Mouse (Mus musculus) left cerebral cortex, postnatal 10 days (tissue): Measurements from ENCODE around the gene Wdr27. TPM values are rescaled to one million over a fixed set of nuclear protein-coding genes. Genes with fewer than 3 reads are reported as not detected.
"Not testable (repeated sequence)": the region's sequence is repeated elsewhere in the genome, so short reads cannot be mapped to it uniquely, and the experiment has no call there.

ENCODE experiments used
- DNase-seq, 2 experiments: peaks; one replicate each; pipeline ENCODE4 v3.0.0; 2021 to 2022; ENCODE audit warnings: low spot score in 2 of 2, mixed read lengths in 1 of 2; ENCODE audit errors: extremely low spot score in 1 of 2
- intact Hi-C: fragments of 180-260 bp; cut with DNase I; formaldehyde crosslinking; loops from one replicate; pipeline ENCODE4 v1.15.1; 2025
- total RNA-seq, 2 experiments: library from RNA; stranded (reverse); gene quantifications; 2 replicates each; pipeline ENCODE4 v1.2.3; 2021

The Wdr27 gene
- 1 to 10 TPM; 3.6 to 4.6 TPM for total RNA-seq

DNA sequence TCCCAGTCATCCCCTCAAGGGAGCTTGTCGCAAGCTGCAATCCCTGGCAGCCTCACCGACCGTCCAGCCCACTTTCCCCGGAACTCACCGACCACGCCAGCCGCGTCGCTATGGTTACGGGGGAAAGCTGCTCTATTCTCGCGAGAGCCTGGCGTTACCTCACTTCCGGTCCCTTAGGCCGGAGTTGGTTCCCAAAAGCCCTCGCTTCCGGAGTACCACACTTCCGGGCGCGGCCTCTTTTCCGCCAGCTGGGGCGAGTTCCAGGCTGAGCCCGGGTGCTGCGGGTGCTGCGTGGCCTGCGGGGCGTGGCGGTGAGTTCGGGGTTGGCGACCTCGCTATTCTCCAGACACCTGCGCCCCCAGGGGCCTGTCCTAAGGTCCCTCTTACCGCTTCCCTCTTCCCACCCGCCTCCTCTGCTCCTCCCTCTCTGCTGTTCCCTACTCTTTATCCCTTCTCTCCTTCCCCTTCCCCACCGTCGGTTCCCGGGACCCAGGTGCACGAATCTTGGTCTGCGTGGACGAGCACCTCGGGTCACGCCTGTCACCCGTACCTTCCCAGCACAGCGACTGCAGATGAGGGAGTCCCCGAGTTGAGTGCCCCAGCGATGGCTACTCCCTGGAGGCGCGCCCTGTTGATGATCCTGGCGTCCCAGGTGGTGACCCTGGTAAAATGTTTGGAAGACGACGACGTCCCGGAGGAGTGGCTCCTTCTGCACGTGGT lies at the start of gene Wdr27, which contains the start of gene 1600012H06Rik:
Gene Wdr27 (minus strand): TSS at position 150 of the 720 bp plus-strand sequence.
Gene 1600012H06Rik (plus strand): TSS at position 176 of the 720 bp plus-strand sequence.
- intact Hi-C loops = no loop called here
- peak; percentile 98 to 99 for DNase-seq

DNA sequence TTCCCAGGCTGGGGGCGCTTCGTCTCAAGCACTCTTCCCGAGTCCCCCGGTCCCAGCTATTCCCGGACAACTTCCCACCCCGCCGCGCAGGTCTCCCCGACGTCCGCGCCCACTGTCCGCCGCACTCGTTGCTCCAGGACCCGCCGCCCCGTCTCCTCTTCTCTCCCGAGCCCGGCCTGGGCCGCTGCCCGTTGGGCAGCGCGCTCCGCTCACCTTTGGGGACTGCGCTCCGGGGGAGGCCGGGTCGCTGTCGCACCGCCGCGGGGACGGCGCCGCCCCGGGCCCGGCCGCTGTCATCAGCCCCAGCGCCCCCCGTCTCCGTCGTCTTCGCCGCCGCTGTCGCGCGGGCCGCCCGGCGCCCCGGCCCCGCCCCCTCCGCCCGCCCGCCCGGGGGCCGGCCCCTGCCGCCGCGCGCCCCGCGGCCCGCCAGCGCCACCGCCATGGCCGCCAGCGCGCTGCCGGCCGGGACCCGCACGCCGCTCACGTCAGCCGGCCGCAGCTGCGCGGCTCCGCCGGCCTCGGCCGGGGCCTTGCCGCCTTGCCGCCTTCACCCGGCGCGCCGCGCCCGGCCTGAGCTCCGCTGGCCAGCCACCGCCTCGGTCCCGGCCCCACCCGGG lies 49.7 kb upstream of the Wdr27 start:
- DNase-seq, intact Hi-C loops: not testable (repeated sequence)

DNA sequence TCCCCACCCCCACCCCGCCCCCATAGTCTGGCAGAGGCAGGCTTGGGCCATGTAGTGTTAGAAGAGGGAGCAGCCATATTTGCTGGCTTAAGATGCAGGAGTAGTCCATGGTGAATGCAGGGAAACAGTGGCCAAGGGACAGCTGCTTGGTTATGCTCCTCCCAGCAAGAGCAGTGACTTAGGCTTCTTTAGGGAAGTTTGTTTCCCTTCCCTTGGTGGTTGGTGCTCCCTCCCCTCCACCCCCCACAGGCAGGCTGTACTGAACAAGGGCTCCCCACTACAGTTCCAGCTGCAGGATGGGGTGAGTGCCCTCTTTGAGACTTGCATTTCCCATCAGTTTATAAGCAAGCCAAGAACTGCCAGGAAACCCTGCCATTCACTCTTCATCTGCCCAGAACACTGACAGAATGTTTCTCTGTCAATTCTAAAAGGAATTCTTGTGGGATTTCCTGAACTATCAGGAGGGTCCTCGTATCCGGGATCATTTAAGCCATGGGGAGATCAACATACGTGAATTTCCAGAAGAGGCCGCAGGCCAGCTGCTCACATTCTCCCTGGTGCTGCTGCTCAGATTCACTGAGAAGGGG lies 47.3 kb upstream of the Wdr27 start:
- DNase-seq = peak in 1 of 2 experiments; percentile 11
- intact Hi-C loops = not testable (repeated sequence)

DNA sequence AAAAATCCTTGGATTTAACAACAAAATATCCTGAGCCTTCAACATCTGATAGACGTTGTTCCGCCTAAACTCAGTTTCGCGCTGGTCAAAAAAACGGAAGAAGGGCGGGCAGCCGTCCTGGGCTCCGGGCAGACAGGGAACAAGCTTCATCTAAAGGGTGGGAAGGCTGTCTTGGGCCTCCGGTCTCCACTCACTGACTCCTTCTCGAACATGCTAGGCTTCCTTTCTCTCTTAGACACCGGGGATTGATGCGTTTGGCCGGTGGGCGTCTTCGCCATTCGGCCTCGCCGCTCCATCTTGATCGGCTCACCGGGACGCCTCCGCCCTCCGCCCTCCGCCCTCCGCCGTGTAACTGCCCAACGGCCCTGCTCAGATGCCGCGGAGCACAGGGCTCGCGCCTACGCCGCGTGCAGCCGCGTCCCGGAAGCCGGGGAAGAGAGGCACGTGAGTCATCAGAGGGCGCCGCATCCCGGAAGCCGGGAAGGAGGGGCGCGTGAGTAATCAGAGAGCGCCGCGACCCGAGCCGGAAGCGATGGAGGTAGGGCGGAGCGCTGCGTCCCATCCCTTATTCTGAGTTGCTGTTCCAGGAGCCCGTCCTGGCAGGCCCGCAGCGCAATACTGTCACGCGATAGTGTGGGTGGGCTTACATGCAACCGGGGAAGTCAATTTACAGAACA lies 35.5 kb upstream of the Wdr27 start, which contains the start of the genes 9030025P20Rik and Gm3417:
Gene 9030025P20Rik (plus strand): TSS at position 107 of the 677 bp plus-strand sequence.
Gene Gm3417 (minus strand): TSS at position 429 of the 677 bp plus-strand sequence.
- DNase-seq, intact Hi-C loops: not testable (repeated sequence)

DNA sequence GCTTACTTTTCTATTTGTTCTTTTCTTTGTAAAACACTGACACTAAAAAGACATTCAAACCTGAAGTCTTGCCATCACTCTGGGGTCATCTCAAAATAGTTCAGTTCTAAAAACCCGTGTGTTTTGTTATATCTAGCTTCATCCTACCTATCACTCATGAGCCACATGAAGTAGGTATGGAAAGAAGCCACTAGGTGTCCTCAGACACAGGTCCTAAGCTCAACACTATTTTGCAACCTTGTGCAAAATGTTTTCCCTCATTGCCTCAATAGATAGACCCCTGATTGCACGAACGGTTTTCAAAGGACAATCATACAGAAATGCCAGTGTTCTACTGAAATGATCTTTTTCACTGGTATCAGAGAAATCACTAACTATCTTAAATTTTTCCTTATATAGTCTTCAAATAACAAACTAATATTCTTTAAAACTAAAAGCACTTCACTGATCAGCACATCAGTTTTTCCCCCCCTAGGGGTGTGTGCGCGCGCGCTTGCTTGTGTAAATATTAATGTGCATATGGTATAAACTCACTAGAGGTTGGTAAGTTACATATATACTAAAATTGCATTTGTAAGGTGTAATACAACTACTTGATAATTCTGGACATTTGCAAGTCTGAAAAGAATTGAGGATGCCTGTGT lies 34.9 kb upstream of the Wdr27 start:
- DNase-seq, intact Hi-C loops: not testable (repeated sequence)

DNA sequence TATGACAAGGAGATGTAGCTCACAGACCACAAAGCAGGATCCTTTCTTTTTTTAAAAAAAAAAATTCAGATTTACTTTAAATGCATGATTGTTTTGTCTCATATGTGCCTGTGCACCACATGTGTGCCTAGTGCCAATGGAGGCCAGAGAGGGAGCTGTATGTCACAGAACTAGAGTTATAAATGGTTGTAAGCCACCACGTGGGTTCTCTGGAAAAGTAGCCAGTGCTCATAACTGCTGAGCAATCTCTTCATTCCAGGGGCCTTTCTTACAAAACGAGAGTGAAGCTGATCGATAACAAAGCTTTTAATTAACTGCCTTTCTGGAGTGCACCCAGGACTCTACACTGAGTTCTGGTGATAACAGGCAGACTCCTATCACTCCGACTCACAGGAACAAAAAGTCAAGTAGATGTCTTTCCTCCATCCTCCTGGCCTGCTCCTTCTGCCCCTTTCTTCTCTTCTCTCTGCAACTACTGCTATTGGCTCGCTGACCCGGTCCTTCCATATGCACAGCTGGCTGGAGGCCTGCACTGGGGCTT lies 25.5 kb upstream of the Wdr27 start:
- DNase-seq, intact Hi-C loops: not testable (repeated sequence)

DNA sequence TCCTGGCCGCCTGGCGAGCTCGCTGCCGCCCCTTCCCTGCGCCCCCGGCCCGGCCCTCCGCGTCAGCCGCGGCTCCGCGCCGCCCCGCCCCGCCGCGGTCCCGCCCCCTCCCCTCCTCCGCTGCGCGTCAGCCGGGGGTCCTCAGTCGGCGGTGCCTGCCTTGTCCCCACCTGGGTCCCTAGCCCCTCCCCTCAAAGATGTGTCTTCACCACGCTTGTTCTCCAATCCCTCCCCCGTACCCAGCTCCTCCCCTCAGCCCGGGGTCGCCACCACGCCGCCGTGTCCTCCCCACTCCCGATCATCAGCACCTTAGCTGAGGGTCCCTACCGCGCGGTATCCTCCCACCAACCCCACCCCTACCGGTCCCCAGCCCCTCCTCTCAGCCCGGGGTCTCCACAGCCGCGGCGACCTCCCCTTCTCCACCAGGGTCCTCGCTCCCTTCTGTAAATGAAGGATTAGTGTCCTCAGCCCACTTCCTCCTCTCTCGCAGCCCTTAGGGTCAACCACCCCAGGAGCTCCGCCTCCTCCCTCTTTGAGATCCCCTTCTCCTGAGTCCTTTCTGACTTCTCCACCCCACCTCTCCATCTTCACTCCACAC lies 18.7 kb upstream of the Wdr27 start:
- DNase-seq, intact Hi-C loops: not testable (repeated sequence)

DNA sequence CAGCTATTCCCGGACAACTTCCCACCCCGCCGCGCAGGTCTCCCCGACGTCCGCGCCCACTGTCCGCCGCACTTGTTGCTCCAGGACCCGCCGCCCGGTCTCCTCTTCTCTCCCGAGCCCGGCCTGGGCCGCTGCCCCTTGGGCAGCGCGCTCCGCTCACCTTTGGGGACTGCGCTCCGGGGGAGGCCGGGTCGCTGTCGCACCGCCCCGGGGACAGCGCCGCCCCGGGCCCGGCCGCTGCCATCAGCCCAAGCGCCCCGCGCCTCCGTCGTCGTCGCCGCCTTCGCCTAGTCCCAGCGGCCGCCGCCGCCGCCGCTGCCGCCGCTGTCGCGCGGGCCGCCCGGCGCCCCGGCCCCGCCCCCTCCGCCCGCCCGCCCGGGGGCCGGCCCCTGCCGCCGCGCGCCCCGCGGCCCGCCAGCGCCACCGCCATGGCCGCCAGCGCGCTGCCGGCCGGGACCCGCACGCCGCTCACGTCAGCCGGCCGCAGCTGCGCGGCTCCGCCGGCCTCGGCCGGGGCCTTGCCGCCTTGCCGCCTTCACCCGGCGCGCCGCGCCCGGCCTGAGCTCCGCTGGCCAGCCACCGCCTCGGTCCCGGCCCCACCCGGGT lies 18.1 kb upstream of the Wdr27 start, which contains the start of gene Phf10:
Gene Phf10 (minus strand): TSS at position 323 of the 606 bp plus-strand sequence.
- intact Hi-C loops = not testable (repeated sequence)
- DNase-seq = peak in 1 of 2 experiments; percentile 57

DNA sequence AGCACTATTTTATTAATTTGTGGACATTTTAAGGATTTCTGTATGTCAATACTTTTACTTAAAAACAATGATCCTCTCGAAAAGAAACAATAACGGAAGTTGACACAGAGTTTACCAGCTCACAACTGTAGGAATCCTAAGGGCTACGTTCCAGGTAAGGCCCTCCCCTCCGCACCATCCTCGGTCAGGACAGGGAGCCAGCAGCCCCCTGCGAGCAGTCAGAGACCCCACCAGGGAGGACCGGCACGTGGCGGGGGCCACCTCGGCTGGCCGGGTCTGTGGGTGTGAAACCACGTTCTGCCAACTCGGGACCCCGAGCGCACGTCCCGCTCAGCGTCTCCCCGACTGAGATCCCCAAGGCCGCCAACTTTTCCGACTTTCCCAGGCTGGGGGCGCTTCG lies 17.6 kb upstream of the Wdr27 start:
- peak in 1 of 2 experiments; percentile 58 for DNase-seq
- intact Hi-C loops = no loop called here

DNA sequence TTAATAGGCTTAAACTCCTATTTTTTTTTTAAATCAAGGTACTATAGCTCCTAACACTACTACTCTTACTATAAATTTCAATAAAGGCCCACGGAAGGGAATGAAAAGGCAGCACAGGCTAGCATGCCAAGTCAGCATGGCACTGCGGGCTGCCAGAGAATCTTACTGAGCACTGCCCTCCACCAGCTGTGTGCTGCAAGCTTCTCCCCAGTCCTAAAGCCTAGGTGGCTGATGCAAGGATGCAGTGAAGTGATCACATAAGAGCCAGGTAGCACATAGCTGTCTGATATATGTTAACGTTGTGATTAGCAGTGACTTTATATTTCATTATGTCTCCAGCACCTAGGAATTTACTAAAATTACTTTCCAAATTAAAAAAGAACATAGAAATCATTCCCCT lies 17.0 kb upstream of the Wdr27 start:
- DNase-seq = no peak
- intact Hi-C loops = no loop called here

DNA sequence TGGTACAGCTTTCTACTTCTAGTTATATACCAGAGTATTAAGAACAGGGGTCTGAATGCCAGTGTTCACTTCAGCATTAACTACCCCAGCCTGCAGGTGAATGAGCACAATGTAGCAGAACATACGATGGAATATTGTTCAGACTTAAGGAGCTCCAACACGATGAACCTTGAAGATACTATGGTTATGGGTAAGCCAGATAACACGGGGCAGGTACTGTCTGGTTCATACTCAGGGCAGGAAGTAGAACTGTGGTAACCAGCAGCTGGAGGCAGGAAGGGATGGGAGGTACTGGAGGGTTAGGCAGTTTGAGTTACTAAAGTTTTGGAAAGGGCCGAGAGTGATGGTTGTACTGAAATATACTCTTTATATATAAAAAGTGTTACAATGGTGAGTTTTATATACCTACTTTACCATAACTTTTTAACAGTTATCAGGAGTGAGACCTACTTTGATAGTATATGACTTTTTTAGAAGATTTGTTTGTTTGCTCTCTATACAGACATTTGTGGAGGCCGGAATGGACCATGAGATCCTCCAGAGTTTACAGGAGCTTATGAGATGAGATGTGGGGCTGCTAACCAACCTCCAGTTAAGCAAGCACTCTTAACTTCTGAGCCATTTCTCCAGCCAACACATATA lies 15.8 kb upstream of the Wdr27 start:
- no peak for DNase-seq
- intact Hi-C loops = no loop called here

DNA sequence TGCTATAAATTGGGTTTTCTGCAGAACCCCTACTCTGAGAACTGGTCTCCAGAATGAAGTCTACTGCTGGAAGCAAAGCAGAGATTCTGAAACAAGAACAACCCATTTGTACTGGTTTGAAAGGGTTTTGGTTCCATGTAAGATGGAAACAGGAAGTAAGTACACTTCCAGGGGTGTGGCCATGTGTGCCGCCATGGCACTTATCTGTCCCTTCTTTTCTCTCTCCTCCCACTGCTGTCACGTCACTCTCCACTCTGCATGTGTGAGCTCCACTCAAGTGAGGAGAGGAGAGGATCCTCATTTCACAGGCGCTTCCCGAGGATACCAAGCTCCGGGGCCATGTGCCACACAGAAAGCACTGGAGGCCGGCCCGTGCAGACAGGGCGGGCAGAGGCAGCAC lies 10.5 kb upstream of the Wdr27 start:
- intact Hi-C loops = no loop called here
- no peak for DNase-seq

DNA sequence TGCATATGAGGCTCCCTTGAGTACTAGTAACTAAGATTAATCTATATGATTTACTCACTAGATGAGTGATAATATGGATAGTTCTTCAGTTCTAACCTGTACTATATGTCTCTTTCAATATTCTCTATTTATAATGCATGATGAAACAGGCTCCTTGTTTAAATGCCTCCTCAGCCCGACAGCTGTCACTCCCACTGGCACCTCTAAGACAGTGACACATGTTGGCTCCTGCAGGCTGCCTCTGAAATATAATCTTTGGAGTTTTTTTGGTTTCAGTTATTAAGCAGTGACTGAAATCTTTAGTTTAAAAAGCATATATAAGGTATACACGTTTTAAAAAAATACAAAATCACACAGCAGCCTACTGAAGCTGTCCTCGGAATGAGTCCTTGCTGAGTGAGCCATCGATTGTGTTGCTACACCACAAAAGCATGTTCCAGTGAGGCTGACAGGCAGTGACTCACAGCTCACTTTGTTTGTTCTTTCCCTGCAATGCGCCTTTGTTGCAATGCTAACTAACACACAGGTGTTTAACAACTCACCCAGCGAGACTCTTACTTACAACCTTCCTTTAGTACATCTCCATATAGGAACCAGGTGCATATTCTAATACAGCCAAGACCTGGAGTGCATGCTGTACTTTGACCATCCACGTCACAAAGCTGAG lies 6.3 kb upstream of the Wdr27 start:
- intact Hi-C loops = no loop called here
- DNase-seq = no peak

DNA sequence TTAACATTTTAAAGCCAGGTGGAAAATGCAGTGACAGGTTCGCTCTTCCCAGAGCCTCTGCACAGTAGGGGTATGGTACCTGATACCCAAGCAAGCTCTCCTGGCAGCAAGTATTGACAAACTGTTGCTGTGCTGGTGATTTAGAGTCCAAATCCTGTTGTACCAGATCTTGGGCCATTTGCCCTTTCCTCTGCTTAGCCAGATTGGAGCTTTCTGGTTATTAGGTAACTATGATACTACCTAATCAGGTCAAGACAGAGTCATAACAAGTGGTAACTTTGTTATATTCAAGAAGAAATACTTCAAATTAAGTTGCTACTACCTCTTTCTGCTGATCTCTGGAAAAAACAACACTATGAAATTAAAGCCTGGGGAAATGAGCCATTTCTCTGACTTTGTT lies 1.6 kb upstream of the Wdr27 start:
- no peak for DNase-seq
- intact Hi-C loops = no loop called here

DNA sequence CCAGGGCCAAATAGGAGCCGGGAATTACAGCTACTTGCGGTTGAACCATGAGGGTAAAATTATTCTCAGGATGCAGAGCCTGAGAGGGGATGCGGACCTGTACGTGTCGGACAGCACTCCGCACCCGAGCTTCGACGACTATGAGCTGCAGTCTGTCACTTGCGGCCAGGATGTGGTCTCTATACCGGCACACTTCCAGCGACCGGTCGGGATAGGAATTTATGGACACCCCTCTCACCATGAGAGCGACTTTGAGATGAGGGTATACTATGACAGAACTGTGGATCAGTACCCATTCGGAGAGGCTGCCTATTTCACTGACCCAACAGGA lies 736 bp upstream of the Wdr27 start:
- intact Hi-C loops = no loop called here
- no peak for DNase-seq

DNA sequence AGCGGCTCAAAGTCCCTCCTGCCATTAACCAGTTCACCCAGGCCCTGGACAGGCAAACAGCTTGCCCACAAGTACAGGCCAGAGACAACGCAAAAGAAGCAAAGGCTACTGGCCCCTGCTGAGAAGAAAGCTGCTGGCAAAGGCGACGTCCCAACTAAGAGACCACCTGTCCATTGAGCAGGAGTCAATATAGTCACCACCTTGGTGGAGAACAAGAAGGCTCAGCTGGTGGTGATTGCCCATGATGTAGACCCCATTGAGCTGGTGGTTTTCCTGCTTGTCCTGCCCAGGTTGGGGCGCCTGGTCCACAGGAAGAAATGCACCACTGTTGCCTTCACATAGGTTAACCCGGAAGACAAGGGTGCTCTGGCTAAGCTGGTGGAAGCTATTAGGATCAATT lies 777 bp downstream of the Wdr27 start:
- intact Hi-C loops, DNase-seq: not testable (repeated sequence)
